Mouse (Mus musculus) small intestine, adult 2 months (tissue): ENCODE measurements around the gene Fam163a. TPM values are rescaled to one million over a fixed set of nuclear protein-coding genes. Genes with fewer than 3 reads are reported as not detected.

ENCODE experiments used
- H3K27ac ChIP-seq: fragments of 200-500 bp; 2 replicates; pipeline ENCODE4 v1.5.1; 2012; ENCODE audit warnings: low read depth, low read length, control low read depth, inconsistent platforms; ENCODE audit not compliant: insufficient read depth
- H3K27me3 ChIP-seq: fragments of 200-500 bp; 2 replicates; pipeline ENCODE4 v1.6.1; 2012; ENCODE audit warnings: mild to moderate bottlenecking, moderate library complexity, low read length, inconsistent platforms; ENCODE audit not compliant: control insufficient read depth, insufficient read depth
- H3K36me3 ChIP-seq: fragments of 200-500 bp; 2 replicates; pipeline ENCODE4 v1.6.1; 2012; ENCODE audit warnings: mild to moderate bottlenecking, low read length, control low read depth, inconsistent platforms; ENCODE audit not compliant: control insufficient read depth, insufficient read depth
- H3K4me1 ChIP-seq: fragments of 200-500 bp; 2 replicates; pipeline ENCODE4 v1.6.1; 2012; ENCODE audit warnings: low read length, inconsistent platforms, mixed read lengths; ENCODE audit not compliant: control insufficient read depth, insufficient read depth, insufficient read length
- H3K4me3 ChIP-seq: fragments of 200-500 bp; 2 replicates; pipeline ENCODE4 v1.5.1; 2012; ENCODE audit warnings: low read depth, mild to moderate bottlenecking, control low read depth, inconsistent platforms, low read length, moderate library complexity
- CTCF ChIP-seq: fragments of 200-500 bp; IDR thresholded peaks from 2 replicates; pipeline ENCODE4 v1.5.1; 2012; ENCODE audit warnings: low read depth, mild to moderate bottlenecking, control low read depth, inconsistent platforms, low read length, moderate library complexity, mixed read lengths; ENCODE audit not compliant: insufficient replicate concordance, insufficient read length; ENCODE audit errors: extremely low read depth
- POLR2A ChIP-seq: fragments of 200-500 bp; IDR thresholded peaks from 2 replicates; pipeline ENCODE4 v1.6.1; 2012; ENCODE audit warnings: low read depth, mild to moderate bottlenecking, control low read depth, inconsistent platforms, low read length, moderate library complexity
- WGBS: fragments of 180-500 bp; shearing (Covaris S2); methylation state at CpG from one replicate; pipeline ENCODE4 v1.1.7; 2018; 5-methylcytosine and 5-hydroxymethylcytosine counted together
- polyA plus RNA-seq: library from polyadenylated mRNA; depleted of rRNA; stranded (reverse); fragments of >200 nt; gene quantifications from 2 replicates; pipeline ENCODE4 v1.2.3, GENCODE M21; 2012

The Fam163a gene
- polyA plus RNA-seq, 1 experiment = 0.16 TPM

- WGBS = 88% methylated on average over 8 of the region's 8 CpGs
- no peak for TF ChIP-seq CTCF
- no peak for TF ChIP-seq POLR2A
Measured at GRCm38 (mm10) chr1:156214651-156215050, 9.8 kb upstream of the Fam163a start.

GRCm38 (mm10) chr1:156212923-156213322 is 8.1 kb upstream of the Fam163a start:
- no peak overlapping the region for H3K4me3 ChIP-seq
- 85% methylated on average over 5 of the region's 5 CpGs for WGBS
- TF ChIP-seq CTCF (no peak), POLR2A (no peak)
- H3K27me3 ChIP-seq = no peaks in the 10 kb centered on the region; the same call in 1 of the 2 replicates
- no peaks in the 10 kb centered on the region for H3K4me1 ChIP-seq
- no peaks in the 10 kb centered on the region for H3K36me3 ChIP-seq
- H3K27ac ChIP-seq = no peak overlapping the region

More at GRCm38 (mm10) chr1:156214651-156215050, 9.8 kb upstream of the Fam163a start:
- Histone ChIP-seq H3K4me3 (no peak overlapping the region), H3K27me3 (no peaks in the 10 kb centered on the region; the same call in 1 of the 2 replicates), H3K36me3 (no peaks in the 10 kb centered on the region), H3K4me1 (no peaks in the 10 kb centered on the region), H3K27ac (no peak overlapping the region)

GRCm38 (mm10) chr1:156211809-156212317 is 7.0 kb upstream of the Fam163a start:
- Histone ChIP-seq H3K27ac (no peak overlapping the region), H3K4me3 (no peak overlapping the region), H3K36me3 (no peaks in the 10 kb centered on the region), H3K27me3 (no peaks in the 10 kb centered on the region; the same call in 1 of the 2 replicates), H3K4me1 (no peaks in the 10 kb centered on the region)
- TF ChIP-seq CTCF = no peak
- no peak for TF ChIP-seq POLR2A
- WGBS = 67% methylated on average over 6 of the region's 6 CpGs

- Histone ChIP-seq H3K27ac (no peak overlapping the region), H3K4me1 (no peaks in the 10 kb centered on the region), H3K36me3 (no peaks in the 10 kb centered on the region), H3K27me3 (peaks cover 42% of the 10 kb centered on the region), H3K4me3 (no peak overlapping the region)
- WGBS = 20% methylated on average over 10 of the region's 10 CpGs
- TF ChIP-seq CTCF = no peak
- TF ChIP-seq POLR2A = no peak
Measured at GRCm38 (mm10) chr1:156205164-156205563, 338 bp upstream of the Fam163a start.

GRCm38 (mm10) chr1:156203961-156204655 is 718 bp downstream of the Fam163a start:
- no peak for TF ChIP-seq POLR2A
- TF ChIP-seq CTCF = no peak
- WGBS = 7% methylated on average over 18 of the region's 18 CpGs
- H3K27ac ChIP-seq = no peak overlapping the region
- no peaks in the 10 kb centered on the region for H3K36me3 ChIP-seq
- no peak overlapping the region for H3K4me3 ChIP-seq
- H3K27me3 ChIP-seq = peaks cover 42% of the 10 kb centered on the region
- H3K4me1 ChIP-seq = no peaks in the 10 kb centered on the region

GRCm38 (mm10) chr1:156202661-156203060 is 2.2 kb downstream of the Fam163a start:
- 40% methylated on average over 3 of the region's 3 CpGs for WGBS

GRCm38 (mm10) chr1:156201069-156201468 is 3.8 kb downstream of the Fam163a start:
- H3K27ac ChIP-seq = no peak overlapping the region
- H3K4me3 ChIP-seq = no peak overlapping the region
- H3K4me1 ChIP-seq = no peaks in the 10 kb centered on the region
- H3K27me3 ChIP-seq = peaks cover 35% of the 10 kb centered on the region
- H3K36me3 ChIP-seq = no peaks in the 10 kb centered on the region
- WGBS = 80% methylated on average over 3 of the region's 3 CpGs
- TF ChIP-seq CTCF (no peak), POLR2A (no peak)

More at GRCm38 (mm10) chr1:156202661-156203060, 2.2 kb downstream of the Fam163a start:
- H3K36me3 ChIP-seq = no peaks in the 10 kb centered on the region
- no peak overlapping the region for H3K27ac ChIP-seq
- peaks cover 42% of the 10 kb centered on the region for H3K27me3 ChIP-seq
- no peaks in the 10 kb centered on the region for H3K4me1 ChIP-seq
- H3K4me3 ChIP-seq = no peak overlapping the region
- no peak for TF ChIP-seq CTCF
- no peak for TF ChIP-seq POLR2A
